Mouse (Mus musculus): ENCODE data around the gene Hist1h4d. TPM values are rescaled to one million over a fixed set of nuclear protein-coding genes. Genes with fewer than 3 reads are reported as not detected.
"Not testable (repeated sequence)": the region's sequence is repeated elsewhere in the genome, so short reads cannot be mapped to it uniquely, and the experiment has no call there.

Gene Hist1h4d
- polyA plus RNA-seq, 1 experiment: 2.8 TPM

- no peak for TF ChIP-seq MYOG (IDR thresholded peaks at IDR 0.05; ENCODE audit: control insufficient read depth, extremely low read depth, insufficient read length)
- TF ChIP-seq CEBPB (IDR thresholded peaks at IDR 0.05; ENCODE audit: low read depth): peak; percentile 3
- TF ChIP-seq USF1 (IDR thresholded peaks at IDR 0.05; ENCODE audit: low read depth): no peak
- no peak for TF ChIP-seq MYOD1 (IDR thresholded peaks at IDR 0.05; ENCODE audit: control insufficient read depth, insufficient read length, low read depth)
- Histone ChIP-seq H3K4me3 (ENCODE audit: insufficient read depth, poor library complexity, severe bottlenecking) (no peak overlapping the region), H3K36me3 (ENCODE audit: control insufficient read depth, insufficient read depth) (no peaks in the 10 kb centered on the region), H3K79me3 (ENCODE audit: low read depth) (no peaks in the 10 kb centered on the region), H3K79me2 (ENCODE audit: control insufficient read depth, insufficient read depth) (no peaks in the 10 kb centered on the region), H3K27me3 (ENCODE audit: control insufficient read depth, insufficient read depth, insufficient read length) (no peaks in the 10 kb centered on the region), H3ac (ENCODE audit: control insufficient read depth, insufficient read length, low read depth) (peak overlapping the region; percentile 63)
Measured at GRCm38 (mm10) chr13:23562699-23563462, 18.5 kb upstream of the Hist1h4d start.

DNA sequence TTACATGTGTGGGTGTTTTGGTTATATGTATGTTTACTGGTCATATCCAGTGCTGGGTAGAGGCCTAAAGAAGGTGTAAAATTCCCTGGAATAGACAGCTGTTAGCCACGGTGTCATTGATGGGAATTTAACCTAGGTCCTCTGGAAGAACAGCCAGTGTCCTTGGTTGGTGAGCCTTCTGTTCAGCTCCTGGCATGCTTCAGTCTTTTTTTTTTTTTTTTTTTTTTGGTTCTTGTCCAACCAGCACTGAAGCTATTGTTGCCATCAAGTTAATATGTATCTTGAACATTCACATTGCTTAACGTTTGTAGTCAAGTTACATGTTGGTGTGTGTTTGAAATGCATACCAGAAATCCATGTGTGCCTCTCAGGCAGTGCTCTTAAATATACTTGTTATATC is 16.9 kb upstream of the Hist1h4d start:
- Histone ChIP-seq H3K36me3 (ENCODE audit: control insufficient read depth, insufficient read depth) (no peaks in the 10 kb centered on the region), H3ac (ENCODE audit: control insufficient read depth, insufficient read length, low read depth) (no peak overlapping the region), H3K79me3 (ENCODE audit: low read depth) (no peaks in the 10 kb centered on the region), H3K27me3 (ENCODE audit: control insufficient read depth, insufficient read depth, insufficient read length) (no peaks in the 10 kb centered on the region), H3K4me3 (ENCODE audit: insufficient read depth, poor library complexity, severe bottlenecking) (no peak overlapping the region), H3K79me2 (ENCODE audit: control insufficient read depth, insufficient read depth) (no peaks in the 10 kb centered on the region)
- TF ChIP-seq FOSL1 (IDR thresholded peaks at IDR 0.05; ENCODE audit: insufficient read depth, low read length, poor library complexity, severe bottlenecking): no peak
- TF ChIP-seq MYOD1 (IDR thresholded peaks at IDR 0.05; ENCODE audit: control insufficient read depth, insufficient read length, low read depth): no peak
- no peak for TF ChIP-seq USF1 (IDR thresholded peaks at IDR 0.05; ENCODE audit: low read depth)
- no peak for TF ChIP-seq MAX (IDR thresholded peaks at IDR 0.05)
- no peak for TF ChIP-seq CEBPB (IDR thresholded peaks at IDR 0.05; ENCODE audit: low read depth)
- TF ChIP-seq CTCF (IDR thresholded peaks at IDR 0.05; ENCODE audit: control insufficient read depth, insufficient read depth, insufficient read length): no peak
- no peak for TF ChIP-seq MYOG (IDR thresholded peaks at IDR 0.05; ENCODE audit: control insufficient read depth, extremely low read depth, insufficient read length)

DNA sequence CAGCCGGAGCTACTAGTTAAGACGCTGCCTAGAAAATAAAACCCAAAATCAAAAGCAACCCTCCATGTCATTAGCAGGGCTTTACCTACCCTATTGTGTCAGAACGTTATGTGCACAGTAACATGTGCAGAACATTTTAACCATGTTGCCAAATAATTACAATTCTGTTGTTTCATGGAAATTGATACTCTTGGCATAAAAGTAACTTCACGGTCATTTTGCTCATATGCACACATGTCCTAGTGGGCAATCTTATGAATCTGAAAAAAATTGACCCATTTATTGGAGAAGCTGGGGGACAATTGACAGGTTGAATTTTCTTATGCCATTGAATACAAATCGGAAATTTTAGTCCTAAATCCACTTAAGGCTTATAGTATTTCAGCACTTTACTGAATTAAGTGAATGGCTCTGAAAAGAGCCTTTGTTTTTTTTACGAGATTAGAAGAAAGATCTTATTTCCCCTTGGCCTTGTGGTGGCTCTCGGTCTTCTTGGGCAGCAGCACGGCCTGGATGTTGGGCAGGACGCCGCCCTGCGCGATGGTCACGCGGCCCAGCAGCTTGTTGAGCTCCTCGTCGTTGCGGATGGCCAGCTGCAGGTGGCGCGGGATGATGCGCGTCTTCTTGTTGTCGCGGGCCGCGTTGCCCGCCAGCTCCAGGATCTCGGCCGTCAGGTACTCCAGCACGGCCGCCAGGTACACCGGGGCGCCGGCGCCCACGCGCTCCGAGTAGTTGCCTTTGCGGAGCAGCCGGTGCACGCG is 11.0 kb upstream of the Hist1h4d start:
- not testable (repeated sequence) for H3K27me3 ChIP-seq (ENCODE audit: control insufficient read depth, insufficient read depth, insufficient read length); H3K79me2 ChIP-seq (ENCODE audit: control insufficient read depth, insufficient read depth); H3K79me3 ChIP-seq (ENCODE audit: low read depth); H3K36me3 ChIP-seq (ENCODE audit: control insufficient read depth, insufficient read depth); H3K4me3 ChIP-seq (ENCODE audit: insufficient read depth, poor library complexity, severe bottlenecking)
- peak overlapping the region; percentile 40 for H3ac ChIP-seq (ENCODE audit: control insufficient read depth, insufficient read length, low read depth)

- H3K27me3 ChIP-seq (ENCODE audit: control insufficient read depth, insufficient read depth, insufficient read length): no peaks in the 10 kb centered on the region
- no peaks in the 10 kb centered on the region for H3K79me3 ChIP-seq (ENCODE audit: low read depth)
- H3K36me3 ChIP-seq (ENCODE audit: control insufficient read depth, insufficient read depth): no peaks in the 10 kb centered on the region
- H3K4me3 ChIP-seq (ENCODE audit: insufficient read depth, poor library complexity, severe bottlenecking): peak within 1 kb of the TSS; percentile 27
- peak within 1 kb of the TSS; percentile 40 for H3ac ChIP-seq (ENCODE audit: control insufficient read depth, insufficient read length, low read depth)
- TF ChIP-seq CEBPB (IDR thresholded peaks at IDR 0.05; ENCODE audit: low read depth) (peak; percentile 64), CTCF (IDR thresholded peaks at IDR 0.05; ENCODE audit: control insufficient read depth, insufficient read depth, insufficient read length) (no peak)
- no peaks in the 10 kb centered on the region for H3K79me2 ChIP-seq (ENCODE audit: control insufficient read depth, insufficient read depth)
Measured at GRCm38 (mm10) chr13:23571022-23571503, 10.3 kb upstream of the Hist1h4d start, which contains the start of the genes Hist1h2ae and Hist1h2bg. Gene Hist1h2ae, minus strand, starts transcription at chr13:23571220. Gene Hist1h2bg, plus strand, starts transcription at chr13:23571396.

GRCm38 (mm10) chr13:23571504-23572217 is 9.7 kb upstream of the Hist1h4d start:
- H3K79me2 ChIP-seq (ENCODE audit: control insufficient read depth, insufficient read depth); H3K27me3 ChIP-seq (ENCODE audit: control insufficient read depth, insufficient read depth, insufficient read length); H3K79me3 ChIP-seq (ENCODE audit: low read depth); H3K36me3 ChIP-seq (ENCODE audit: control insufficient read depth, insufficient read depth): not testable (repeated sequence)
- H3K4me3 ChIP-seq (ENCODE audit: insufficient read depth, poor library complexity, severe bottlenecking): peak overlapping the region; percentile 27
- peak overlapping the region; percentile 4 for H3ac ChIP-seq (ENCODE audit: control insufficient read depth, insufficient read length, low read depth)

Measured in C2C12 (cell line).